Mouse (Mus musculus) brain, embryonic 14.5 days (tissue): ENCODE measurements at regions not wholly inside any gene's neighbourhood (a gene's known extent, or its start where the extent isn't known, plus 50 kb on each side); places are given as distances from the start of the nearest gene placed in this dataset.

Experiments
- CTCF ChIP-seq: fragments of 200-500 bp; IDR thresholded peaks from 2 replicates; pipeline ENCODE4 v1.5.1; 2012; ENCODE audit warnings: inconsistent platforms, mild to moderate bottlenecking, moderate library complexity, borderline replicate concordance; ENCODE audit not compliant: insufficient read depth, insufficient read length; ENCODE audit errors: extremely low read depth
- POLR2A ChIP-seq: fragments of 200-500 bp; IDR thresholded peaks from 2 replicates; pipeline ENCODE4 v1.6.1; 2012; ENCODE audit warnings: mild to moderate bottlenecking, inconsistent platforms, borderline replicate concordance; ENCODE audit not compliant: poor library complexity, insufficient read depth, insufficient read length, severe bottlenecking; ENCODE audit errors: extremely low read depth

GRCm38 (mm10) chr5:102334442-102335197, 146.6 kb upstream of the Arhgap24 start:
- no peak for TF ChIP-seq CTCF
- TF ChIP-seq POLR2A: no peak
